Mouse (Mus musculus) T-cell, adult 2 months (primary cell): ENCODE measurements around the gene Igsf3.
A peak's percentile ranks its signal among the peaks of the same experiment; 100 is the strongest.

Source experiments
- DNase-seq: peaks from one replicate; pipeline ENCODE4 v3.0.0; 2022; ENCODE audit warnings: low spot score

Igsf3 gene

GRCm38 (mm10) chr3:101502086-101502760 lies 125.3 kb downstream of the Igsf3 start:
- DNase-seq, result peak; percentile 14

GRCm38 (mm10) chr3:101506179-101506578 lies 129.3 kb downstream of the Igsf3 start:
- peak; percentile 24 for DNase-seq

GRCm38 (mm10) chr3:101506970-101507702 lies 130.3 kb downstream of the Igsf3 start:
- DNase-seq, result no peak

- DNase-seq, result no peak
Observed at GRCm38 (mm10) chr3:101507766-101508165, 130.9 kb downstream of the Igsf3 start.

GRCm38 (mm10) chr3:101509707-101510544 lies 133.0 kb downstream of the Igsf3 start:
- DNase-seq, result no peak

- DNase-seq, result no peak
Observed at GRCm38 (mm10) chr3:101510632-101511031, 133.7 kb downstream of the Igsf3 start.
